Mouse (Mus musculus) midbrain, embryonic 10.5 days (tissue): ENCODE results near the gene Pou3f1. TPM values are rescaled to one million over a fixed set of nuclear protein-coding genes. Genes with fewer than 3 reads are reported as not detected.
"Not testable (repeated sequence)": the region's sequence is repeated elsewhere in the genome, so short reads cannot be mapped to it uniquely, and the experiment has no call there.

Source experiments
- DNase-seq: peaks from one replicate; pipeline ENCODE4 v3.0.0-alpha.2; 2017; ENCODE audit warnings: low spot score
- H3K27ac ChIP-seq: fragments of 300-500 bp; sonication (generic); replicated peaks from 2 replicates; pipeline ENCODE4 v1.5.1; 2016; ENCODE audit warnings: mild to moderate bottlenecking
- H3K27me3 ChIP-seq: fragments of 300-500 bp; sonication (generic); 2 replicates; pipeline ENCODE4 v1.6.1; 2016; ENCODE audit warnings: low read depth, mild to moderate bottlenecking; ENCODE audit not compliant: poor library complexity, severe bottlenecking
- H3K36me3 ChIP-seq: fragments of 300-500 bp; sonication (generic); 2 replicates; pipeline ENCODE4 v1.6.1; 2016; ENCODE audit warnings: mild to moderate bottlenecking, moderate library complexity
- H3K4me1 ChIP-seq: fragments of 300-500 bp; sonication (generic); 2 replicates; pipeline ENCODE4 v1.6.1; 2016
- H3K4me3 ChIP-seq: fragments of 300-500 bp; sonication (generic); 2 replicates; pipeline ENCODE4 v1.5.1; 2016; ENCODE audit warnings: mild to moderate bottlenecking, moderate library complexity
- H3K9me3 ChIP-seq: fragments of 300-500 bp; sonication (generic); replicated peaks from 2 replicates; pipeline ENCODE4 v1.6.1; 2016; ENCODE audit warnings: mild to moderate bottlenecking
- WGBS: fragments of 180-500 bp; shearing (Covaris S2); methylation state at CpG from one replicate; pipeline ENCODE4 v1.1.7; 2016; 5-methylcytosine and 5-hydroxymethylcytosine counted together
- polyA plus RNA-seq: library from polyadenylated mRNA; unstranded; fragments of >200 nt; fragmentation: Nextera tagmentation; extraction: Ambion mirVana; gene quantifications from 2 replicates; pipeline ENCODE4 v1.2.1, GENCODE M21; 2016

Gene Pou3f1
- polyA plus RNA-seq, 1 experiment from 2014 or later, result 13.8 TPM

DNA sequence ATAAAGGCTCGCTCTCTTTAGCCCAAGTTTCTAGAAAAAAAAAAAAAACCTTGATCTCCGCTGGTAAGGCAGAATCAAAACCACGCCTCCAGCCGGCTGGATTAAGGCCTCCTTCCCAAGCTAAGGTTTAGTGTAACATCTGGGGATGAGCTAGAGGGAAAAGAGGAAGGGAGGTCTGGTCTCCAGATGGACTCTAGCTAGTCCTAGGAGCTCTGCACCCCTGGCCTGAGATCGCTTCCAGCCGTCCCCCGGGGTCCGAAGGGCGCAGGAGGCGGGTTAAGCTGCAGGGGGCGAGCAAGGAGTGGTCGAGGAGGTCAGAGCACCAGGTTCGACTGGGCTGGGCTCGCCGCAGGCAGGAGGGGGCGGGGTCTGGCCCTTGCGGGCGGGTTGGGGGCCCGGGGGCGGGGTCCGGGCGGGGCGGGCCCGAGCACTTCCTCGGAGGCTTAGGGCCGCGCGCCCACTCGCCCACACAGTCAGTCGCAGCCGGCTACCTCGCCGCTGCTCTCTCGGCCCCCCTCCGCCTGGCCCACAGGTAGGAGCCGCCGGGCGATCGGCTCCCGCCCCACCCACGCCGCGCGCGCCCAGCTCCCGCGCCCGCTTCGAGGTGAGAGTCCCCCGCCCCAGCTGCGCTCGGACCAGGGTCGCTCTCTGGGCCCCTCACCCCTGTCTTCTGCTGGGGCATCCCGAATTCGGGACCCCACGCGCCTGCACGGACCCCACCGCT, 43.8 kb downstream of the Pou3f1 start, which contains the start of gene Fhl3:
Gene Fhl3 (plus strand): TSS at position 454 of the 724 bp plus-strand sequence.
- under 1% methylated on average over 48 of the region's 59 CpGs for WGBS
- H3K27me3 ChIP-seq, result peaks cover 44% of the 10 kb centered on the region
- H3K4me3 ChIP-seq, result peak within 1 kb of the TSS; percentile 70
- DNase-seq, result peak; percentile 79
- H3K36me3 ChIP-seq, result peaks cover under 1% of the 10 kb centered on the region; the same call in 1 of the 2 replicates
- peaks cover 65% of the 10 kb centered on the region for H3K4me1 ChIP-seq
- peak within 1 kb of the TSS; percentile 86 for H3K27ac ChIP-seq
- H3K9me3 ChIP-seq, result no peaks in the 10 kb centered on the region

DNA sequence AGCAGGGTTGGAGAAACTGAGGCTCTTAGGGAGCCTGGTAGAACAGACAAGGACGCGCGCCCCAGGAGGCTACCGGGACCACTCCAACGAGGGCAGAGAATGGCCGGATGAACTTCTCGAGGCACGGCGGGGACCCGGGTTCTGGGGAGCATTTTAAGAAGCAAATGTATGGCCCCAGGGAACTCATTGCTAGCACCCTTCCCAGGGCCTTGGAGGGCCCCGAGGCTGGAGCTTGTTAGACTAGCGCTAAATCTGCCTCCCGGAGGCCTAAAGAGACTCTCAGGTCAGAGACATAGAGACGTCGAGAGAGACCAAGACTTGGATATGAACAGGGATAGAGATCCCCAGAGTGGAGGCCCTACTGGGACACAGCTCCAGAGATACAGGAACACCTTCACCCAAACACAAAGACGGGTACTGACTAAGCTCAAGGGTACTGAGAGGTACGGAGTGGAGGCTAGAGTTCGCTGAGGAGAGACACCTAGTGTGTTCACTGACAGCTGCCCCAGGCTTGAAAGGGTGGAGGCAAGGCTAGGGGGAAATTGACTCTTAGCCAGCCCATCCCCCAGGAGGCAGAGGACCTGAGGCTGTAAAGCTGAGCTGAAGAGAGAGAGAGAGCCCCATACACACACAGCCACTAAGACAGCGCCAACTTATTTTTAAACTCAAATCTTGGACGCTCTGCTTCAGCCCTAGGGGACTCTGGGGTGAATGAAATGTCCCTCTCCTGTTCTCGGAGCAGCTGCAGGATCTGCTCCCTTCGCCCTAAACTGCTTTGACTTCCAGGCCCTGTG, 44.6 kb downstream of the Pou3f1 start:
- Histone ChIP-seq H3K9me3 (no peaks in the 10 kb centered on the region), H3K4me1 (peaks cover 66% of the 10 kb centered on the region), H3K27ac (peak overlapping the region; percentile 86), H3K27me3 (peaks cover 41% of the 10 kb centered on the region), H3K4me3 (peak overlapping the region; percentile 70), H3K36me3 (peaks cover 8% of the 10 kb centered on the region)
- peak; percentile 39 for DNase-seq
- WGBS, result 2% methylated on average over 22 of the region's 22 CpGs

DNA sequence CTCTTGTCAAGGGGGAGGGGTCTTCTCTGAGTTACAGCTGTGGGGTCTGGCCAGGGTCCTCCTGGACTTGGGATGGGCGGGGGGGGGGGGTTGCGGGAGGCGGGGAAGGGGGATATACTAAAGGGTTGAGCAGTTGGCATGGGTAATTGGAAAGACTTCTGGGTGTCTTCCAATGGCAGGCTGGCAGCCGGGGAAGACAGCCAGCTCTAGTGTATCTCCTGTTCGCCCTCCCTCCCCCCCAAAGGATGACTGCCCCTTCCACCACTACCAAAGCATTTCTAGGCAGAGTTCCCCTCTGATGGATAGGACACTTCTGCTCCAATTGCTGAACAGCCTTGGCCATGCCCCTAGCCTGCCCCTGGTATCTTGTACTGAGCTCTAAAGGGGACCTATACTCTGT, 45.3 kb downstream of the Pou3f1 start:
- DNase-seq, result no peak
- 46% methylated on average over 5 of the region's 5 CpGs for WGBS
- Histone ChIP-seq H3K4me1 (peaks cover 65% of the 10 kb centered on the region), H3K36me3 (peaks cover 12% of the 10 kb centered on the region), H3K27ac (peak overlapping the region; percentile 86), H3K9me3 (no peaks in the 10 kb centered on the region), H3K27me3 (peaks cover 43% of the 10 kb centered on the region), H3K4me3 (peak overlapping the region; percentile 70)

DNA sequence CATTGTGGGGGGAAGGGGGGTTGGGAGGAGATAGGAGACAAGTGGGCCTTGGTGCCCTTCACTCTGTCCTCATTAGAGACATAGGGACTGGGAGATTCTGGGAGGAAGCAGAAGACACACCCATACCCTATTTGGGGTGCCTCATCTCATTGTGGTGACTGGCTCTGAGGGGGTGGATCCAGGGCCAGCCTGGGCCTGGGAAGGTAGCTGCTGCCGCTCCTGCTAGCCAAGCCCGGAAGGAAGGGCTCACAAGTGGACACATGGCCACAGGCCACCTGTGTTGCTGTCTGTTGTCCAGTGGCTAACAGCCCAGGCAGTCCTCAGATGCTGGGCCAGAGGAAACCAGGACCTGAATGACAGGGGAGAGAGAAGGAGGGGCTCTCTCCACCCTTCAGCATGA, 46.8 kb downstream of the Pou3f1 start:
- H3K27me3 ChIP-seq, result peaks cover 53% of the 10 kb centered on the region
- peak overlapping the region; percentile 38; the same call in 1 of the 2 replicates for H3K4me3 ChIP-seq
- no peak for DNase-seq
- 43% methylated on average over 2 of the region's 2 CpGs for WGBS
- H3K27ac ChIP-seq, result peak overlapping the region; percentile 89
- H3K4me1 ChIP-seq, result peaks cover 76% of the 10 kb centered on the region
- peaks cover 22% of the 10 kb centered on the region for H3K36me3 ChIP-seq
- H3K9me3 ChIP-seq, result no peaks in the 10 kb centered on the region

DNA sequence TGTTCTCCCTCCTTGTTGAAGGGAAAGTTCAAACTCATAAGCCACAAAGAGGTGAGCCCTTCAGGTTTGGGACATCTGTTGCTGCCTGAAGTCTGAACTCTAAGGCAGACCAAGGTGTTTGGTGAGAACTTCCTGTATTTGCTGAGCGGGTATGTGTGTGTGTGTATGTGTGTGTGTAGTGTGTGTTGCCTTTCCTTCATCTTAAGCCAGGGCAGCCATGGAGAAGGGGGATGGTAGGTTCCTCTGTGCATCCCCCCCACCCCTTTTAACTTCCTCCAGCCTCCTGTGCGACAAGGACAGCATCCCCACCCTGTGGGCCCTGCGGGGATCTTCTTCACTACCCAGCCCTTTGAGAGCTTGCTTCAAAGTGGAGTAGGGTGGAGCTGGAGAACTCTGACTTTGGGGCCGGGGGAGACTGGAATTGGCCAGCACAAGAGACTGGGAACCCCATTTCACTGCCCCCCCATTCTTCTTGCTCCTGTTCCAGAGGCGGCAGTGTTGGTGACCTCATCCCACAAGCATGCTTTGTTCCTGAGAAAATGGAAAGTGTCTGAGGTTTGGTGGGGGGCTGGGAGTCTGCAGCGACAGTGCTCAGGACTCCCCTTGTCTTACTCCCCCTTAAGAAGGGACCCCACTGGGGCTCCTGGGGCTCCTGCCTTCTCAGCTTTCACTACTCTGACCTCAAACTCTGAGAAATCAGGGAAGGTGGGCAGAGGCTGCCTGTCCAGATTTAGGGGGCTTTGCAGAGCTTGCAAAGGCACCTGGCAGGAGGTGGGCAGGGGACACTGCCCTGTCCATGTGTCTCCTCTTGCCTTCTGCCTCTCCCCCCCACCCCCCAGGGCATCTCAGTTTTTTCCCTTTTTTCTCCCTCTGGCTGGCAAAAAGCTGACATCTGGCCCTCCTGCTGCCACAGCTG, 47.5 kb downstream of the Pou3f1 start:
- DNase-seq, result peak; percentile 54
- Histone ChIP-seq H3K27me3 (peaks cover 49% of the 10 kb centered on the region), H3K4me3 (peak overlapping the region; percentile 38), H3K4me1 (peaks cover 82% of the 10 kb centered on the region), H3K36me3 (peaks cover 22% of the 10 kb centered on the region), H3K9me3 (no peaks in the 10 kb centered on the region), H3K27ac (peak overlapping the region; percentile 89)
- 4% methylated on average over 6 of the region's 6 CpGs for WGBS

DNA sequence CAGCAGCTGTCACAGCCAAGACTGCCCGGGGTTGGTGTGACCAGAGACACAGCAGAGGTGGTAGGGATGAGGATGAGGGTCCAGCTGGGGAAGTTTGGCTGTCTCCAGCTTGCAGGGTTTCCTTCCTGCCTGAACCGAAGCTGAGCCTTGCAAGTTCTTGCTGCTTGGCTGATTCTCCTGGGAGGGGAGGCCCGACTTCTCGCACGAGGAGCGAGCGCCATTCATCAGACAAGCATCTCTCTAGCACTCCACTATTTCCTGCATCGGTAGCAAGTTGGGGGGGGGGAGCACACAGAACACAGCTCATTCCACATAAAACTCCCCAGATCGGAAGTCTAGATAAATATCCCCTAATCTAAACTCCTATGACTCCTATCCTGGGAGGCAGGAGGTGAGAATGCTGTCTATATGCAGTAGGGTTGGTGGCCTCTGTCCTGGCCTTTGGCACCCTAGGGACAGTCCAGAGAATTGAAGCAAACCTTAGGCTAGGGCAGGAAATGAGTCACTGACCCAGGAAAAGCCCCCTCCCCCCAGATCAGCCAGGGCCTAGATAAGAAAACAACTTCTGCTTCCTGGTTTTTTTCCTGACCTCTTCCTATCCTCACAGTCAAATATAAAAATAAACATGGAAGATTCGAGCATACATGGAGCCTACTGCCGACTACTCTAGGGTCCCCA, 48.3 kb downstream of the Pou3f1 start:
- WGBS, result 25% methylated on average over 11 of the region's 11 CpGs
- peak overlapping the region; percentile 89 for H3K27ac ChIP-seq
- peaks cover 50% of the 10 kb centered on the region for H3K27me3 ChIP-seq
- H3K36me3 ChIP-seq, result peaks cover 22% of the 10 kb centered on the region
- no peaks in the 10 kb centered on the region for H3K9me3 ChIP-seq
- peak; percentile 42 for DNase-seq
- H3K4me1 ChIP-seq, result peaks cover 82% of the 10 kb centered on the region
- H3K4me3 ChIP-seq, result peak overlapping the region; percentile 38

DNA sequence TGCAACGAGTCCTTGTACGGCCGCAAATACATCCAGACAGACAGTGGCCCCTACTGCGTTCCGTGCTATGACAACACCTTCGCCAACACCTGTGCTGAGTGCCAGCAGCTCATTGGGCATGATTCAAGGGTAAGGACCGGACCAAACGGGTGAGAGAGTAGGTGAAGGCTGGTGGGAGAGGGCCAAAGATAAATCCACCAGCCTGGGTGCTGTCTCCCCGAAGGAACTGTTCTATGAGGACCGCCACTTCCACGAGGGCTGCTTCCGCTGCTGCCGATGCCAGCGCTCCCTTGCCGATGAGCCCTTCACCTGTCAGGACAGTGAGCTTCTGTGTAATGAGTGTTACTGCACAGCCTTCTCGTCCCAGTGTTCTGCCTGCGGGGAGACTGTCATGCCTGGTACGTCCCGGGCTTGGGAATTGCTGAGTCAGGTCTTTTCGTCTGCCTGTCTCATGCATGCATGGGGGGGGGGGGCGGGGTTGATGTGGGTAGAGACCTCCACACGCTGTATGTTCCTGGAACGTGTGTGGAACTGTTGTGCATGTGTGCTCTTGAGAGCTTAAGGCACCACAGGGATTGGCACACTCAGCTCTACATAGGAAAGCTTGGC, 49.2 kb downstream of the Pou3f1 start:
- Histone ChIP-seq H3K4me3 (no peak overlapping the region), H3K9me3 (no peaks in the 10 kb centered on the region), H3K36me3 (peaks cover 22% of the 10 kb centered on the region), H3K27me3 (peaks cover 50% of the 10 kb centered on the region), H3K4me1 (peaks cover 82% of the 10 kb centered on the region), H3K27ac (peak overlapping the region; percentile 89)
- no peak for DNase-seq
- WGBS, result 90% methylated on average over 23 of the region's 23 CpGs

DNA sequence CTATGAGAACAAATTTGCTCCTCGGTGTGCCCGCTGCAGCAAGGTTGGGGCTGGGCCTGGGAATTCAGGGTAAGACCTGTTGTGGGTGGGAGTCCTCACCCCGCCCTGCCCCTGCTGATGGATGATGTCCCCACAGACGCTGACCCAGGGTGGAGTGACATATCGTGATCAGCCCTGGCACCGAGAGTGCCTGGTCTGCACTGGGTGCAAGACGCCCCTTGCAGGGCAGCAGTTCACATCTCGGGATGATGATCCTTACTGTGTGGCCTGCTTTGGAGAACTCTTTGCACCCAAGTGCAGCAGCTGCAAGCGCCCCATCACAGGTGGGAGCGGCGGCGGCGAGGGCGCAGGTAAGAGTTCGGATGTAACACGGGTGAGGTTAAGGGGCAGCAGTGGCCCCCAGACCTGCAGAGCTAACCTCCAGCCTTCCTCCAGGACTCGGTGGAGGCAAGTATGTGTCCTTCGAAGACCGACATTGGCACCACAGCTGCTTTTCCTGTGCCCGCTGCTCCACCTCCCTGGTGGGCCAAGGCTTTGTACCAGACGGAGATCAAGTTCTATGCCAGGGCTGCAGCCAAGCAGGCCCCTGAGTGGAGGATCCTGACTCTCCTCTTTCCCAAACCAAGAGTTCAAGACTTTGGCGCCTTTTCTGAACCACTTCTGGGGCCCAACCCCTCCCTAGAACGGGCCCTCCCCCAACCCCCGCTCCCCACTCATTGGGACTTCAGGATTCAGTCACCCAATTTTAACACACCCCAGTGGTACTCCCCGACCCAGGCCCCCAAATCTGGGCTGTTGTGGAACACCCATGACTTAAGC, 51.0 kb downstream of the Pou3f1 start:
- not testable (repeated sequence) for H3K4me3 ChIP-seq, H3K9me3 ChIP-seq, DNase-seq
- H3K36me3 ChIP-seq, result peaks cover 22% of the 10 kb centered on the region
- peaks cover 66% of the 10 kb centered on the region for H3K4me1 ChIP-seq
- WGBS, result 85% methylated on average over 25 of the region's 25 CpGs
- 0 out of 2 replicates have a peak overlapping the region, but pooled peaks have one; percentile 17 for H3K27ac ChIP-seq
- peaks cover 41% of the 10 kb centered on the region for H3K27me3 ChIP-seq

DNA sequence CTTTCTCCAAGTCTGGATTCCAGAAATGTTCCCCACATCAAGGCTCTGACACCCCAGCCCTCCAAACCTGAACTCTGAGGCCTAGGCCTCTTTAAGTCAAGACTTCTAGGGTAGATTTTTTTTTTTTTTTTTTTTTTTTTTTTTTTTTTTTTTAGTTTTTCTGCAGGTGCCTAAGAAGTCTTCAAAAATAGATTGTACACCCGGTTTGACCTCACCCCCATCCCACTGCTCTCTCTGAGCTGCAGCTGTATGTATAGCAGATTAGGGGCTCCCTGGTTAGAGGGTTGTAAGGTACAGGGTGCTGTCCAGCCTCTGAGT, 51.6 kb downstream of the Pou3f1 start:
- 17% methylated on average over 1 of the region's 1 CpGs for WGBS
- not testable (repeated sequence) for H3K9me3 ChIP-seq, DNase-seq, H3K4me3 ChIP-seq
- Histone ChIP-seq H3K27ac (peak overlapping the region; percentile 86), H3K27me3 (peaks cover 41% of the 10 kb centered on the region), H3K36me3 (peaks cover 22% of the 10 kb centered on the region), H3K4me1 (peaks cover 64% of the 10 kb centered on the region)

DNA sequence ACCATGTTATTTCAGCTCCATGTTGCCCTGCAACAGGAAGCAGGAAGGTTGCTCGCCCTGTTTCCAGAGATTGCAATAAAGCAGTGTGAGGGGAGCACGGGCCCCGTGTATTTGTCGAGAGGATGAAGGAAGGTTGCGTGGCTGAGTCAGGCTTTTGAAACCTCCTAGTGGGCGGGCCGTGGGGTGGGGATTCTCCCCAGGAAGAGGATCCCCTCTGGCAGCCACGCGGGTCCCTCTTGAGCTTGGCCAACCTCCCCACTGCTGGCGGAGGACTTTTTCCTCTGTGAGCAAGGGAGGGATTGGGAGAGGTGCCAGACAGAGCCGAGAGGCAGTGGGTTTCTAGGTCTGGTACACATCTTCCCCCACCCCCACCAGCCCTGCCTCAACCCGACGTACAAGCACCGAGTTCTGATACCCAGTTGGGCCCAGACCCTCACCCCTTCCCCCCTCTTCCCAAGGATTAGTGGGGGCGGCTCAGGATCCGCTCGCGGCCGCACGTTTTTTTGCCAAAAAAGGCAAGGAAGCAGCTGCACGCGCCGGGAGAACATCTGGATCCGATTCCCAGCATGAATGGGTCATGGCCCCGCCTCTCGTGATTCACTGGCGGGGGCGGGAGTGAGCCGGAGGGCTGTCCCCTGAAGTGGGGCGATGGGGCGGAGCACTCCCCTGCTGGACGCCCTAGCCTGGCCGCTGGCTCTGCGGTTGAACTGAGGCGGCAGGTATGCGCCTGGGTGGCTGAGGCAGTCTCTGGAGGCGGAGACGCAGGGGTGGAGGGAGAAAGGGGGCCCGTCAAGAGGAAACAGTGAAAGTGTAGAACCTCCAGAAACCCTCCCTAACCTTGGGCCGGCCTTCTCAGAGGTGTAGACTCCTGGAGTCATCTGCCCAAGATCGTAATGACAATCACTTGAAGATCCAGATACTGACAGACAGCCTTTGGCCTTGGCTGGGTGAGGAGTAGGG, 52.2 kb downstream of the Pou3f1 start:
- Histone ChIP-seq H3K4me1 (peaks cover 58% of the 10 kb centered on the region), H3K9me3 (no peaks in the 10 kb centered on the region), H3K36me3 (peaks cover 22% of the 10 kb centered on the region), H3K27me3 (peaks cover 36% of the 10 kb centered on the region), H3K27ac (peak overlapping the region; percentile 86), H3K4me3 (peak overlapping the region; percentile 50)
- WGBS, result 1% methylated on average over 41 of the region's 41 CpGs
- DNase-seq, result peak; percentile 85
